In genomic region chr3:101396061-101396460, GRCm38 (mm10) we compare ENCODE assay signal across 16 mouse cellular contexts. TPM values are rescaled to one million over a fixed set of nuclear protein-coding genes. Genes with fewer than 3 reads are reported as not detected.
DNase-seq lines count a peak whose midpoint lies in the region; ATAC-seq lines count a peak whose summit lies in the region.
"Had no signal": no experiment of that assay in that cellular context is flagged by ENCODE, and none has a peak within 500 bp of the region (broad histone marks: within the 10 kb centered on the region; RNA-seq: fewer than 3 reads in every experiment).

No protein-coding gene starts in this region.

- no peak overlapping the region for H3K4me3 ChIP-seq in hindbrain, embryonic 10.5 days
- no peak overlapping the region for H3K4me3 ChIP-seq in hindbrain, embryonic 11.5 days (ENCODE audit: low read depth, low read length)
- no peak overlapping the region for H3K4me3 ChIP-seq in embryonic facial prominence, embryonic 11.5 days (ENCODE audit: low read depth, low read length)
- H3K4me3 ChIP-seq in embryonic facial prominence, embryonic 14.5 days (ENCODE audit: low read depth, low read length), result no peak overlapping the region
- H3K4me3 ChIP-seq in limb, embryonic 13.5 days, result no peak overlapping the region
- H3K4me3 ChIP-seq: forebrain, embryonic 12.5 days had no signal

- peaks cover 83% of the 10 kb centered on the region for H3K4me1 ChIP-seq in hindbrain, embryonic 10.5 days (replicated peaks)
- peaks cover 6% of the 10 kb centered on the region for H3K4me1 ChIP-seq in hindbrain, embryonic 11.5 days (replicated peaks; ENCODE audit: control insufficient read depth, insufficient read depth, low read length)
- H3K4me1 ChIP-seq in embryonic facial prominence, embryonic 11.5 days (ENCODE audit: control insufficient read depth, insufficient read depth, low read length), result peaks cover 55% of the 10 kb centered on the region
- H3K4me1 ChIP-seq in embryonic facial prominence, embryonic 14.5 days (ENCODE audit: control insufficient read depth, insufficient read depth, low read length), result peaks cover 93% of the 10 kb centered on the region
- H3K4me1 ChIP-seq in limb, embryonic 13.5 days, result peaks cover 100% of the 10 kb centered on the region

- H3K36me3 ChIP-seq in hindbrain, embryonic 10.5 days, result no peaks in the 10 kb centered on the region
- no peaks in the 10 kb centered on the region for H3K36me3 ChIP-seq in hindbrain, embryonic 11.5 days (ENCODE audit: control insufficient read depth, insufficient read depth, low read length)
- H3K36me3 ChIP-seq in embryonic facial prominence, embryonic 11.5 days (replicated peaks; ENCODE audit: control insufficient read depth, insufficient read depth, low read depth, low read length), result no peaks in the 10 kb centered on the region
- no peaks in the 10 kb centered on the region for H3K36me3 ChIP-seq in embryonic facial prominence, embryonic 14.5 days (ENCODE audit: control insufficient read depth, insufficient read depth, low read length)
- no peaks in the 10 kb centered on the region for H3K36me3 ChIP-seq in limb, embryonic 13.5 days
- H3K36me3 ChIP-seq: forebrain, embryonic 12.5 days had no signal

- ATAC-seq in hindbrain, embryonic 11.5 days (ENCODE audit: low FRiP score), result no peak
- no peak for ATAC-seq in embryonic facial prominence, embryonic 11.5 days (replicated peaks; ENCODE audit: insufficient number of reproducible peaks, low FRiP score, low TSS enrichment, low read depth)
- no peak for ATAC-seq in embryonic facial prominence, embryonic 14.5 days (ENCODE audit: low read depth)
- ATAC-seq in limb, embryonic 13.5 days (ENCODE audit: low FRiP score, low read depth), result no peak
- ATAC-seq in frontal cortex, adult (ENCODE audit: low TSS enrichment), result no peak
- ATAC-seq: CD4-positive, CD25-positive, alpha-beta regulatory T cell, adult 4 months had no signal

- H3K27me3 ChIP-seq in hindbrain, embryonic 10.5 days (ENCODE audit: insufficient read depth, poor library complexity, severe bottlenecking), result no peaks in the 10 kb centered on the region
- no peaks in the 10 kb centered on the region for H3K27me3 ChIP-seq in hindbrain, embryonic 11.5 days (ENCODE audit: control insufficient read depth, insufficient read depth, low read length)
- H3K27me3 ChIP-seq in embryonic facial prominence, embryonic 11.5 days (ENCODE audit: control insufficient read depth, insufficient read depth, low read length), result no peaks in the 10 kb centered on the region
- no peaks in the 10 kb centered on the region for H3K27me3 ChIP-seq in embryonic facial prominence, embryonic 14.5 days (replicated peaks; ENCODE audit: control insufficient read depth, insufficient read depth, low read length)
- H3K27me3 ChIP-seq in limb, embryonic 13.5 days, result no peaks in the 10 kb centered on the region
- H3K27me3 ChIP-seq: forebrain, embryonic 12.5 days had no signal

- no peaks in the 10 kb centered on the region for H3K9me3 ChIP-seq in hindbrain, embryonic 10.5 days
- H3K9me3 ChIP-seq in hindbrain, embryonic 11.5 days (ENCODE audit: control insufficient read depth, low read length), result no peaks in the 10 kb centered on the region
- no peaks in the 10 kb centered on the region for H3K9me3 ChIP-seq in embryonic facial prominence, embryonic 11.5 days (replicated peaks; ENCODE audit: control insufficient read depth, low read length)
- no peaks in the 10 kb centered on the region for H3K9me3 ChIP-seq in embryonic facial prominence, embryonic 14.5 days (ENCODE audit: control insufficient read depth, low read length)
- no peaks in the 10 kb centered on the region for H3K9me3 ChIP-seq in limb, embryonic 13.5 days
- H3K9me3 ChIP-seq: forebrain, embryonic 12.5 days had no signal

- WGBS in hindbrain, embryonic 10.5 days, result 88% methylated on average over 3 of the region's 3 CpGs
- 88% methylated on average over 3 of the region's 3 CpGs for whole genome bisulfite sequencing in hindbrain, embryonic 11.5 days
- 72% methylated on average over 3 of the region's 3 CpGs for WGBS in embryonic facial prominence, embryonic 11.5 days
- 65% methylated on average over 3 of the region's 3 CpGs for WGBS in embryonic facial prominence, embryonic 14.5 days
- WGBS in limb, embryonic 13.5 days, result 64% methylated on average over 3 of the region's 3 CpGs

- H3K9ac ChIP-seq in hindbrain, embryonic 11.5 days (ENCODE audit: low read depth, low read length), result no peak overlapping the region
- H3K9ac ChIP-seq in embryonic facial prominence, embryonic 11.5 days (replicated peaks; ENCODE audit: low read length), result peak overlapping the region; percentile 14
- no peak overlapping the region; the same call in 1 of the 2 replicates for H3K9ac ChIP-seq in embryonic facial prominence, embryonic 14.5 days (ENCODE audit: low read depth, low read length)
- H3K9ac ChIP-seq in limb, embryonic 13.5 days, result peak overlapping the region; percentile 43; the same call in 1 of the 2 replicates
- H3K9ac ChIP-seq: forebrain, embryonic 12.5 days had no signal

- no peak for DNase-seq in hindbrain, embryonic 10.5 days (ENCODE audit: low spot score)
- no peak for DNase-seq in hindbrain, embryonic 11.5 days (ENCODE audit: low spot score)
- DNase-seq in embryonic facial prominence, embryonic 11.5 days (ENCODE audit: low spot score), result no peak
- DNase-seq in embryonic facial prominence, embryonic 14.5 days (ENCODE audit: low spot score), result no peak
- no peak for DNase-seq in right cerebral cortex, adult 18-20 months
- DNase-seq: adrenal gland, postnatal 14 days; cerebellum, adult 9-10 months; gastrocnemius, postnatal 14 days; heart, postnatal 36 days; kidney, adult 11 months; lung, postnatal 4 days; midbrain, embryonic 14.5 days had no signal

- H3K4me2 ChIP-seq in hindbrain, embryonic 11.5 days (replicated peaks; ENCODE audit: low read depth, low read length), result no peak overlapping the region
- no peak overlapping the region for H3K4me2 ChIP-seq in embryonic facial prominence, embryonic 11.5 days (ENCODE audit: low read depth, low read length)
- no peak overlapping the region for H3K4me2 ChIP-seq in embryonic facial prominence, embryonic 14.5 days (ENCODE audit: low read depth, low read length)
- H3K4me2 ChIP-seq in limb, embryonic 13.5 days (replicated peaks), result peak overlapping the region; percentile 50
- H3K4me2 ChIP-seq: forebrain, embryonic 12.5 days had no signal

- peak overlapping the region; percentile 83; the same call in 1 of the 2 replicates for H3K27ac ChIP-seq in hindbrain, embryonic 10.5 days
- no peak overlapping the region for H3K27ac ChIP-seq in hindbrain, embryonic 11.5 days (ENCODE audit: low read depth, low read length)
- peak overlapping the region; percentile 97 for H3K27ac ChIP-seq in embryonic facial prominence, embryonic 11.5 days (replicated peaks; ENCODE audit: low read depth, low read length)
- H3K27ac ChIP-seq in embryonic facial prominence, embryonic 14.5 days (replicated peaks; ENCODE audit: low read depth, low read length), result peak overlapping the region; percentile 88
- peak overlapping the region; percentile 99 for H3K27ac ChIP-seq in limb, embryonic 13.5 days
- H3K27ac ChIP-seq: forebrain, embryonic 12.5 days had no signal

RNA-seq across cellular contexts. Expression of gene Igsf3, which starts 19.2 kb away (rescaled TPM):
- 29.9 and 37.4 TPM in 2 replicates for polyA plus RNA-seq in hindbrain, embryonic 10.5 days (2016; fragmentation: Nextera tagmentation; extraction: Ambion mirVana)
- polyA plus RNA-seq in hindbrain, embryonic 11.5 days (2014; fragmentation: Nextera tagmentation; extraction: Ambion mirVana), result 23.8 and 27.6 TPM in 2 replicates
- polyA plus RNA-seq in embryonic facial prominence, embryonic 11.5 days (2014; fragmentation: Nextera tagmentation; extraction: Ambion mirVana), result 40.6 and 42.3 TPM in 2 replicates
- polyA plus RNA-seq in embryonic facial prominence, embryonic 14.5 days (2014; fragmentation: Nextera tagmentation; extraction: Ambion mirVana), result 37.0 and 40.6 TPM in 2 replicates
- polyA plus RNA-seq in limb, embryonic 13.5 days (2015; fragmentation: Nextera tagmentation; extraction: Ambion mirVana), result 93.6 and 96.5 TPM in 2 replicates

Comparison
In these comparisons a context has a peak if more than half of its experiments do, and no peak if none do; other contexts are left out.
1. H3K9ac ChIP-seq: peak in embryonic facial prominence, embryonic 11.5 days (single experiment) and limb, embryonic 13.5 days (single experiment); none in hindbrain, embryonic 11.5 days (single experiment) and embryonic facial prominence, embryonic 14.5 days (single experiment).